Mouse (Mus musculus) midbrain, embryonic 14.5 days (tissue): Measurements from ENCODE around the gene Pcnp. TPM values are rescaled to one million over a fixed set of nuclear protein-coding genes. Genes with fewer than 3 reads are reported as not detected.

Experiments
- ATAC-seq: fragments of 200-750 bp; cut with Nextera tagmentation; 2 replicates; pipeline ENCODE4 v1.8.0; 2017; ENCODE audit warnings: moderate number of reproducible peaks, moderate library complexity; ENCODE audit not compliant: low FRiP score, low TSS enrichment
- DNase-seq: peaks from one replicate; pipeline ENCODE4 v3.0.0-alpha.2; 2015
- H3K27ac ChIP-seq: fragments of 300-500 bp; sonication (generic); replicated peaks from 2 replicates; pipeline ENCODE4 v1.5.1; 2014; ENCODE audit warnings: mild to moderate bottlenecking, low read depth, low read length, moderate library complexity
- H3K27me3 ChIP-seq: fragments of 300-500 bp; sonication (generic); 2 replicates; pipeline ENCODE4 v1.6.1; 2014; ENCODE audit warnings: low read length, control low read depth, mixed read lengths; ENCODE audit not compliant: control insufficient read depth, insufficient read depth
- H3K36me3 ChIP-seq: fragments of 300-500 bp; sonication (generic); 2 replicates; pipeline ENCODE4 v1.6.1; 2014; ENCODE audit warnings: low read length, control low read depth; ENCODE audit not compliant: control insufficient read depth, insufficient read depth
- H3K4me1 ChIP-seq: fragments of 300-500 bp; sonication (generic); 2 replicates; pipeline ENCODE4 v1.6.1; 2014; ENCODE audit warnings: mild to moderate bottlenecking, antibody characterized with exemption, low read length, control low read depth; ENCODE audit not compliant: control insufficient read depth, insufficient read depth
- H3K4me2 ChIP-seq: fragments of 300-500 bp; sonication (generic); 2 replicates; pipeline ENCODE4 v1.6.1; 2014; ENCODE audit warnings: mild to moderate bottlenecking, low read length, moderate library complexity
- H3K4me3 ChIP-seq: fragments of 300-500 bp; sonication (generic); replicated peaks from 2 replicates; pipeline ENCODE4 v1.5.1; 2014; ENCODE audit warnings: low read depth, low read length
- H3K9ac ChIP-seq: fragments of 300-500 bp; sonication (generic); replicated peaks from 2 replicates; pipeline ENCODE4 v1.6.1; 2014; ENCODE audit warnings: mild to moderate bottlenecking, low read length, moderate library complexity
- H3K9me3 ChIP-seq: fragments of 300-500 bp; sonication (generic); 2 replicates; pipeline ENCODE4 v1.6.1; 2016; ENCODE audit warnings: low read length, control low read depth, mixed read lengths; ENCODE audit not compliant: control insufficient read depth
- WGBS: fragments of 180-500 bp; shearing (Covaris S2); extraction: QIAGEN DNeasy Blood & Tissue Kit; methylation state at CpG from one replicate; pipeline ENCODE4 v1.1.7; 2014; 5-methylcytosine and 5-hydroxymethylcytosine counted together
- polyA plus RNA-seq: library from polyadenylated mRNA; unstranded; fragments of >200 nt; fragmentation: Nextera tagmentation; extraction: Ambion mirVana; gene quantifications from 2 replicates; pipeline ENCODE4 v1.2.1, GENCODE M21; 2014

Pcnp gene
- polyA plus RNA-seq, 1 experiment from 2014 or later = 241 TPM

GRCm38 (mm10) chr16:56068523-56069070 lies 39.1 kb upstream of the Pcnp start:
- Histone ChIP-seq H3K9ac (no peak overlapping the region), H3K4me2 (no peak overlapping the region)
- no peak for ATAC-seq

GRCm38 (mm10) chr16:56066113-56066512 lies 36.6 kb upstream of the Pcnp start:
- H3K27ac ChIP-seq = no peak overlapping the region
- no peaks in the 10 kb centered on the region for H3K9me3 ChIP-seq
- H3K4me3 ChIP-seq = no peak overlapping the region
- WGBS = 34% methylated on average over 8 of the region's 8 CpGs
- no peak for DNase-seq
- no peak overlapping the region for H3K4me2 ChIP-seq
- no peaks in the 10 kb centered on the region for H3K4me1 ChIP-seq
- H3K27me3 ChIP-seq = no peaks in the 10 kb centered on the region; the same call in 1 of the 2 replicates
- ATAC-seq = no peak
- H3K36me3 ChIP-seq = no peaks in the 10 kb centered on the region
- no peak overlapping the region for H3K9ac ChIP-seq

More at GRCm38 (mm10) chr16:56068523-56069070, 39.1 kb upstream of the Pcnp start:
- H3K27ac ChIP-seq = no peak overlapping the region
- no peaks in the 10 kb centered on the region for H3K4me1 ChIP-seq
- no peaks in the 10 kb centered on the region for H3K9me3 ChIP-seq
- H3K36me3 ChIP-seq = no peaks in the 10 kb centered on the region
- no peak for DNase-seq
- WGBS = 92% methylated on average over 6 of the region's 6 CpGs
- H3K27me3 ChIP-seq = no peaks in the 10 kb centered on the region
- H3K4me3 ChIP-seq = no peak overlapping the region

- Histone ChIP-seq H3K9ac (no peak overlapping the region), H3K4me3 (peak overlapping the region; percentile 25), H3K4me1 (no peaks in the 10 kb centered on the region), H3K27ac (peak overlapping the region; percentile 53; the same call in 1 of the 2 replicates), H3K4me2 (peak overlapping the region; percentile 60), H3K36me3 (no peaks in the 10 kb centered on the region), H3K27me3 (no peaks in the 10 kb centered on the region; the same call in 1 of the 2 replicates), H3K9me3 (no peaks in the 10 kb centered on the region)
- peak; percentile 94 for DNase-seq
- ATAC-seq = peak; percentile 90
- 4% methylated on average over 20 of the region's 20 CpGs for WGBS
These were observed 34.9 kb upstream of the Pcnp start for GRCm38 (mm10) chr16:56064334-56064990.

- no peak for ATAC-seq
- no peaks in the 10 kb centered on the region for H3K9me3 ChIP-seq
- no peak for DNase-seq
- H3K4me2 ChIP-seq = no peak overlapping the region
- no peak overlapping the region for H3K4me3 ChIP-seq
- WGBS = 36% methylated on average over 11 of the region's 11 CpGs
- H3K27me3 ChIP-seq = no peaks in the 10 kb centered on the region; the same call in 1 of the 2 replicates
- no peak overlapping the region for H3K27ac ChIP-seq
- no peaks in the 10 kb centered on the region for H3K4me1 ChIP-seq
- H3K9ac ChIP-seq = no peak overlapping the region
- H3K36me3 ChIP-seq = no peaks in the 10 kb centered on the region
These were observed 33.4 kb upstream of the Pcnp start for GRCm38 (mm10) chr16:56062981-56063380.

- Histone ChIP-seq H3K27ac (no peak overlapping the region), H3K4me3 (no peak overlapping the region), H3K27me3 (no peaks in the 10 kb centered on the region; the same call in 1 of the 2 replicates), H3K9ac (no peak overlapping the region), H3K4me1 (no peaks in the 10 kb centered on the region), H3K36me3 (no peaks in the 10 kb centered on the region), H3K9me3 (no peaks in the 10 kb centered on the region), H3K4me2 (no peak overlapping the region)
- ATAC-seq (no peak), DNase-seq (no peak)
- WGBS = 83% methylated on average over 7 of the region's 7 CpGs
These were observed 32.6 kb upstream of the Pcnp start for GRCm38 (mm10) chr16:56061995-56062594.

- ATAC-seq (no peak), DNase-seq (no peak)
- H3K36me3 ChIP-seq = no peaks in the 10 kb centered on the region
- no peaks in the 10 kb centered on the region; the same call in 1 of the 2 replicates for H3K27me3 ChIP-seq
- H3K9ac ChIP-seq = no peak overlapping the region
- 0 out of 2 replicates have a peak, but pooled peaks cover 3% of the 10 kb centered on the region for H3K4me1 ChIP-seq
- no peak overlapping the region for H3K4me2 ChIP-seq
- no peaks in the 10 kb centered on the region for H3K9me3 ChIP-seq
- H3K4me3 ChIP-seq = no peak overlapping the region
- WGBS = 54% methylated on average over 10 of the region's 10 CpGs
- no peak overlapping the region for H3K27ac ChIP-seq
These were observed 28.6 kb upstream of the Pcnp start for GRCm38 (mm10) chr16:56058151-56058550.

GRCm38 (mm10) chr16:56056944-56057590 lies 27.5 kb upstream of the Pcnp start:
- Histone ChIP-seq H3K4me3 (no peak overlapping the region), H3K27me3 (no peaks in the 10 kb centered on the region; the same call in 1 of the 2 replicates), H3K9me3 (no peaks in the 10 kb centered on the region), H3K4me1 (0 out of 2 replicates have a peak, but pooled peaks cover 3% of the 10 kb centered on the region), H3K27ac (peak overlapping the region; percentile 45; the same call in 1 of the 2 replicates), H3K36me3 (no peaks in the 10 kb centered on the region), H3K4me2 (no peak overlapping the region), H3K9ac (no peak overlapping the region)
- ATAC-seq (peak; percentile 78), DNase-seq (peak; percentile 65)
- WGBS = 7% methylated on average over 7 of the region's 7 CpGs

- no peak for DNase-seq
- no peak for ATAC-seq
- Histone ChIP-seq H3K36me3 (no peaks in the 10 kb centered on the region), H3K4me1 (0 out of 2 replicates have a peak, but pooled peaks cover 3% of the 10 kb centered on the region), H3K27ac (no peak overlapping the region), H3K9ac (no peak overlapping the region), H3K9me3 (no peaks in the 10 kb centered on the region), H3K4me2 (no peak overlapping the region), H3K4me3 (no peak overlapping the region), H3K27me3 (no peaks in the 10 kb centered on the region)
- WGBS = 87% methylated on average over 3 of the region's 3 CpGs
These were observed 26.4 kb upstream of the Pcnp start for GRCm38 (mm10) chr16:56055911-56056310.
